Mouse (Mus musculus): ENCODE measurements at regions not wholly inside any gene's neighbourhood (a gene's known extent, or its start where the extent isn't known, plus 50 kb on each side); places are given as distances from the start of the nearest gene placed in this dataset.

DNA sequence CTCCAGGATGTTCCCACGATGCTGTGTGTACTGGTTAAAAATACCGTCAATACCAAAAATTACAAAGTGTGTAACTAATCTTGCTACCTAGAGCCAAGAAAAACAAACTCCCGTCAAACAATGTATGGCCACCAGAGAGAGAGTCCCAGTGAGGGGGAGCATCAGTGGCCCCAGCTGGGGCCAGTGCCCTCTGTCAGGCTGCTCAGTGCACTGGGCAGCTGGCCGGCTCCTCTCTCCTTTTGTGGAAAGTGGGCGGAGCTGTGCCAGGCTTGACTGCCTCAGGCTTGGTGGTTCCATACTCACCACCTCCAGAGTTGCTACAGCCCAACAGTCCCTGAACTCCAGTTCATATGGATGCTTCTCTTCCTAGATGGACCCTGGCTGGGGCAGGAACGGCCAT, 53.8 kb upstream of the Sept5 start:
- DNase-seq: no peak

DNA sequence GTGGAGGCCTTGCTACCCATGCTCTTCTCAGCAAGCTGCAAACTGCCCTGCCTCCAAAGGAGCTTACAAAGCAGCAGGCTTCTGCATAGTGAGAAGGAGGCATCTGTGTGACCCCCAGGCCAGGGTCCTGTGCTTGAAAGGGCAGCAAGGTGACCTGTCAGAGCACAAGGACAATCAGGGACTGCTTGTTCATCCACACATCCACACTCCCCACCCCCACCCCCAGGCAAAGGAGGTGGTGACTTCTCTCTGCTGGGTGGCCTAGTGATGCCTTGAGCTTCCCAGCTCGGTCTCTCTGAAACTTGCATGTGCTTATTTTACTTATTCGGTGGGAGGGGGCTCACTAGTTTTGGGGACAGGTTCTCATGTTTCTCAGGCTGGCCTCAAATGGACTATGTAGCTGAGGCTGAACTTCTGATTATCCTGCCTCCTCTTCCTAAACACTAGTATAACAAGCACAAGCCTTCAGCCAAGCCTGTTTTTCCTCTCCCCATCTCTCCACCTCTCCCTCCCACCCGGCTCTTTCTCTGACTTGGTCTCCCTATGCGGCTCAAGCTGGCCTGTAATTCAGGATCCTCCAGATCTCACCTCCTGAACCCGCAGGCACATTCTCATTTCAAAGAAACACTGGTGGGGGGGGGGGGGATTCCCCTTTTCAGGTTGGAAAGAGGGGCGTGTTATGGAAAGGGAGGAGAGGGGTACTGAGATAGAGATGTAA, 56.4 kb upstream of the Sept5 start:
- no peak for DNase-seq

DNA sequence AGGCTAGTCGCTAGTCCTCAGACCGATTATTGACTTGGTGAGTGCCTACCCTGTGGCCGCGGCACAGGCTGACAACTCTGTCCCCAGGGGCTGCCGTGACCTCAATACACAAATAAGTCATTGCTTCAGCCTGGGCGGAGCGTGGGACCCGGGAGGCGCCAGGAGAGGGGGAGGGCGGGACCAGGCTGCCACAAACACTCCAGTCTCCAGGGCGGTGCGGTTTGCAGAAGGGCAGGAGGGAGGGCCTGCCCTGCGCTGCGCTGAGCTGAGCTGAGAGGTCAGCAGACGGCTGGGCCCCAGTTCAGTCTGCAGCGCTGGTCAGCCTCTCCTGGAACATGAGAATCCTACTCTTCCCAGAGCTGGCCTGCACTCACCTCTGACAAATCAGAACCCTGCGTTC, 57.2 kb upstream of the Sept5 start:
- DNase-seq: peak; percentile 90

DNA sequence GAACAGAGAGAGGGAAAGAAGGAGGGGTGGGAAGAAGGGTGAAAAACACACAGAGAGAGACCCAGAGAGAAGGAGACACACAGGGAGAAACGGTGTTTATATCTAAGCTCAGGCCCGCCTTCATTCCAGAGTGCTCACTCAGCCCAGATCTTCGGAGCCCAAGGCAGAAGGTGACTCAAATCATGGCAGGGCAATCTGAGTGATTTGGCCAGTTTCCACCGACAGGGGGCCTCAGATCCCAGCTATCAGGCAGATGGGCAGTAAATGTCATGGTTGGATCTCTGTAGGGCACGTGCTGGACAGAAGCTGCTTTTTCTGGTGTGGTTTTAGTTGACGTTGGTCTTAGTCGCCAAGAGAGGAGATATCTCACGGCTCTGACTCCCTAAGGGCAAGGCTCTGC, 57.6 kb upstream of the Sept5 start:
- DNase-seq: peak; percentile 83

DNA sequence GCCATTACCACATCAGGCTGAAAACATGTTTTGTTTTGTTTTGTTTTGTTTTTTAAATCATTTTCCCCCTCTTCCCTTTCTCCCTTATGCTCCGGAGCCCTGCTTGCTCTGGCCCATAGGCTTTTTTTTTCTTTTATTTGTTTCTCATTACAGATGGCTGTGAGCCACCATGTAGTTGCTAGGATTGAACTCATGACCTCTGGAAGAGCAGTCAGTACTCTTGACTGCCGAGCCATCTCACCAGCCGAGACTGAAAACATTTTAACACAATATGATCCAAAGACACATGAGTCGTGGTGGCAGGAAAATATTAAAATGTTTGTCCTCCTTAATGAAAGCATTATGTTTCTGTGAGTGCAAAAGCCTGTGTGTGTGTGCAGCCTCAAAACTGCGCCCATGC, 65.8 kb upstream of the Sept5 start:
- no peak for DNase-seq

DNA sequence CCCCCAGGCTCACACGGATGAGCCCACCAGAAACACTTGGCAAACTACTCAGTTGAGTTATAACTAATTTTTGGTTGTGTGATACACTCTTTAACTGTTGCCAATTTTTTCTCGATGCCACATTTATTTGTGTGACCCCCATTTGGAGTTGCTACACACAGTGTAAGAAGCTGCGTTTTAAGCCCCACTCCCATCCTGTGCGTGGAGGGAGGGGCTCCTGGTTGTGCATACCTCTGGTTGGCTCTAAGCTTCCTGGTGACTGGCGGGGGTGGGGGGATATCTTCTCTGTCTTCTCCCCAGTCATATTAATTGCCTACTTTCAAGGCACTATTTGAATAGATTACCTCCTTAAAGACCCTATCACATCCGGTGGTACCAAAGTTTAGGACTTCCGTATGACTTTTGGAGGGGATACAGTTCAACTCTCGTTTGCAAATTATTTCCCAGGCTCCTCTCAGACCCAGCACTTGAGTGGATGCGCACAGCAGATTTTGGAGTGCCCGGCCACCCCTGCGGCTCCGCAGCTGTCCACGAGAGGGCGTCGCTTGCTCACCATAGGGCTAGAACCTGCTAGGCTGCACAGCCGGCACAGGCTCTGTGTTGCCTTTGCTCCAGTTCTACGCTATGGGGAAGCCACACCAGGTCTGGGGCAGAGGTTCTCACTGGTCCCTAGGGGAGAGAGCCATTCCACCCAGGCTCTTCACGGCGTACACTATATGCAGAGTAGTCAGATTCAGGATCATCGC, 66.5 kb upstream of the Sept5 start:
- DNase-seq: peak; percentile 82

DNA sequence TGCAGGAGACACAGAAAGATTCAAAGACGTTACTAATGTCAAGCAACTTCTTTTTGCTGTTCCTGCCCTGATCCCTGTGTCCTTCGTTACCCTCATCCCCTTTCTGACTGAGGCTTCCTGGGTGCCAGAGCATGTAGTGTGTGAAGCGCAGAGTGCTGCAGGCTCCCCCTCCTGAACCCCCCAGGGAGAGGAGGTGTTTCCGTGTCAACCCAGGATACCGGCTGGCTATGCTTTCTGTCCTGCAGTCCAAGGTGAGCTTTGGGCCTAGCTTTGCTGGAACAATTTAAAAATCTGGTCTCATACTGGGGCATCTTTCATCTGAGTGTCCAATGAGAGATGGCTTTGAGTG, 67.0 kb upstream of the Sept5 start:
- DNase-seq: no peak

DNA sequence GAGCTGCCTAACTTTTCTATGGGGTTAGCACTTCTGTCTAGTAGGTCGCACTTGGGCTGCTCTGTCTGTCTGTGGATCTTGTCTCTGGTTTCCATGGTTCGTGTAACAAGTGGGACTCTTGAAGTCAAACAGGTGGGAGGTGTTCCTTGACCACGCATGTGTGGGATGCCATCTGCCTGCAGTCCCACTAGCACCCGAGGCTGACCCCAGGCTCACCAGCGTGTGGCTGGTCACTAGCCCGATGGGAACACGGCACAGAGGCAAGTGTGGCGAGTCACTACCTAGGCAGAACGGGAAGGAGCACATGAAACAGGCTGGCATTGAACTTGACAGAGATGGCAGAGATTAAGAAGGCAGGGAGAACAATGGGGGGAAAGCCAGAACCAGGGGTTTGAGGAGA, 72.5 kb upstream of the Cldn5 start:
- no peak for DNase-seq

DNA sequence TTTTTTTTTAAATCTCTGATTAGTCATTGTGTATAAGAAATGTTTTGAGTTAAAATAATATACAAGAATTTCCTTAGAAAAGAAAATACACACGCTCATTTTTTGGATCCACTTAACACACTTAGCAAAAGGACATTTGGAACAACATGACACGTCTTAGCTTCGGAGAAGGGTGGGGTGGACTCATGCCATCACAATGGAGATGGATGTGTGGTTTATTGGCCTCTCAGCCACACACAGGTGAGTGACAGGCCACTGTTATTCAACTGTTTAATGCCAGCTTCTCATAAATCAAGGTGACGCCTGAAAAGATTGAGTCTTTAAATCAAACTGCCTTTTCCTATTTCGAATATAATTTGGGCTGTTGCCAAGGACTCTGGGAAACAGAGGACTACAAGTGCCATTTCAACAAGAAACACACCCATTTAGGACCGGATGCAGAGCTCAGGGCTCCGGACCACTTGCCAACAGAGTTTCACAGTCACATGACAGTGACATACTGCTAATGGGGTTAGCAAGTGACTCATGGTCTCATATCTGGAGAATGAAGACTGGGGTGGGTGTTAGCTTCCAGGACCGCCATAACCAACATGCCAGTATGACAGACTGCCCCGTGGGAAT, 71.5 kb upstream of the Cldn5 start:
- no peak for DNase-seq

DNA sequence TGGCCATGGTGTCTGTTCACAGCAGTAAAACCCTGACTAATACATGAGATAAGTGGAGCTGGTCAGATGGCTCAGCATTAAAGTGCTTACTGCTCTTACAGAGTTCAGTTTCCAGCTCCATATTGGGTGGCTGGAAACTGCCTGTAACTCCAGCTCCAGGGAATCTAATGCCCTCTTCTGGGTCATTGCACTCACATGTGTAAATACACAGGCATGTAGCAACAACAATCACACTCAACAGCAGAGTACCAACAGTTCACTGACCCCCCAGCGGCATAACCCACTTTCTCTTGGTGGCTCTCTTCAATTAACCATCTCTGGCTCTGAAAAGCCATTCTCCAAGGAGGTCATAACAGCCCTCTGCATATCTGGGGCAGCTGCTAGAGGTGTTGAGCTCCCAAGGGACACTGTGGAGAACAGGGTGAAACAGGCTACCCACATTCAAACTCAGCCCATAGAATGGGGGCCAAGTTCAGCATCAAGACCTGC, 65.0 kb upstream of the Cldn5 start:
- no peak for DNase-seq

DNA sequence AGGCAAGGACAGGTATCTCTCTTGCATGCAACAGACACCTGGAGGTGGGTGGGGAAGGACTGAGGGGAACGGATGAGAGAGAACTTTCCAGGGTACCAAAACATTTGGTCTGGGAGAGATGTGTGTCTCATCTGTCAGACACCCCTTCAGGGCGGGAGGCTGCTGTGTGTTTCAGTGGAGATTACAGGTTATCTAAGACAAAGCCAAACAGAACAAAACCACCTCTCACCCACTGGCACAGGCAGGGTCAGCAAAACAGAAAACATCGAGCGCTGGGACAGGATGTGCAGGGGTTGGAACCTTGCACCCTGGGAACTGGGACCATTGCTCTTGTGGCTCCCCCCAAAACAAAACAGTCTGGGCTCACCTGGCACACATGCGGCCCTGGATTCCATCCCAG, 63.6 kb upstream of the Cldn5 start:
- DNase-seq: no peak

DNA sequence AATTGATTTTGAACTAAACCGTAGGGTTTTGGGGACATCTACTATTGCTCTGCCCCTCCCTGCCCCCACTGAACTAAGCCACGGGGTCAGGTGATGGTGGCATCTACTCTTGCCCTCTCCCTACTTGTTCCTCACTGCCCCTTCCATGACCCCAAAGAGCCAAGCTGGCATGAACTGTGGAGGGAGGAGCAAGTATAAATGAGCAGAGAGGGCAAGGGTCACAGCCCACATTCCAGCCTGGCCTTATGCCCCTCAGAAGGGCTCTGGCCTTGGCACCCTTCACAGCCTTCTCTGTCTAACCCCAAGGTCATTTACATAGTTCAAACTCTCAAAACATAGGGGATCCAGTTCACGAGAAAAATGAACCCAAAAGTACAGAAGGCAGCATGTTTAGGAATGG, 61.3 kb upstream of the Cldn5 start:
- no peak for DNase-seq

DNA sequence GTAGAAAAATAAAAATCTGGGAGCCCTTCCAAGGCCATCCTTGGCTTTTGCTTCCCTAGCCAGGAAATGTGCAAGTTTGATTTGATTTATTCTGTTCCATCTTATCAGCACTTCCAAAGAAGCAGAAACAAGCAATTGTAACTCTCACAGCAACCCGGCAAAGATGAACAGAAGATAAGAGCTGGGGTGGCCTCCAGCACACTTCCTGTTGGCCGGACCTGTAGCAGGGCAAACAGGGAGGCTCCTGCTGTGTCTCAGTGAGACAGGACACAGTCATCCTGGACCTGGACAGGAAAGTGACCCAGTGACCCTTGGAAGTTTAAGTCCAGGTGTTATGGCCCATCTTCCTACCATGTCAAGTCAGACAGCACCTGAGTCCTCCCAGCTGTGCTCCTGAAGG, 58.6 kb upstream of the Cldn5 start:
- no peak for DNase-seq

DNA sequence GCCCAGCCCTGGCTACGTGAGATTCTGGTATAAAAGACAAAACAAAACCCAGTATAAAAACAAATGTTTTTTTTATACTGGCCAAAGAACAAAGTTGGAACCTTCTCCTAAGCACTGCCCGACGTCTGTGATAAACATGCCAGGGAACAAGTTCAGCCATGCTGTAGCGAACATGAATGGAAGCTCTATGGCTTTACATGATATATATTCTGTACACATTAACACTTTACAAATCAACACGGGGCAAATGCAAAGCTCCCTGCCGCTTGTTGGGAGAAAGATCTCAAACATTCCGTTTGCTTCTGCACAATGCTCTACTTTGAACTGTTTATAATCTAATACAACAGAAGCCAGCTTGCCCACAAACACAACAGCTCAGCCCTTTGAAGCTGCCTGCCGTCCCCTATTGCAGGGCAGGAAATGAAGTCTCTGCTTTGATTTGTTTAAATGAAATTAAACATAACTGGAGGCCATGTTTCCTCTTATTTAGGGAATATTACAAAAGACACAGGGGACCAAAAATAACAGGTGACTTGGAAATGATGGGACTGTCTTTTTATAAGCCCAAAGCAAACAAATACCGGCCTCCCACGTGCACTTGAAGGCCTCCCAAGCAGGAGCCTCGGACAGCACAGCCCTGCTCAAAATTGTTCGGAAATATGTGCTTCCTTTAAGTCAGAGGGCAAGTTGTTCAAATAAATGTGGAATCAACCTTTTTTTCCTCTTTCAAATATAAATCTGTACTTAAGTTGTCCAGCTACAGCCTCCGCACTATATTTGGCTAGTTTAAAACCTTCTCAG, 56.0 kb upstream of the Cldn5 start:
- no peak for DNase-seq

DNA sequence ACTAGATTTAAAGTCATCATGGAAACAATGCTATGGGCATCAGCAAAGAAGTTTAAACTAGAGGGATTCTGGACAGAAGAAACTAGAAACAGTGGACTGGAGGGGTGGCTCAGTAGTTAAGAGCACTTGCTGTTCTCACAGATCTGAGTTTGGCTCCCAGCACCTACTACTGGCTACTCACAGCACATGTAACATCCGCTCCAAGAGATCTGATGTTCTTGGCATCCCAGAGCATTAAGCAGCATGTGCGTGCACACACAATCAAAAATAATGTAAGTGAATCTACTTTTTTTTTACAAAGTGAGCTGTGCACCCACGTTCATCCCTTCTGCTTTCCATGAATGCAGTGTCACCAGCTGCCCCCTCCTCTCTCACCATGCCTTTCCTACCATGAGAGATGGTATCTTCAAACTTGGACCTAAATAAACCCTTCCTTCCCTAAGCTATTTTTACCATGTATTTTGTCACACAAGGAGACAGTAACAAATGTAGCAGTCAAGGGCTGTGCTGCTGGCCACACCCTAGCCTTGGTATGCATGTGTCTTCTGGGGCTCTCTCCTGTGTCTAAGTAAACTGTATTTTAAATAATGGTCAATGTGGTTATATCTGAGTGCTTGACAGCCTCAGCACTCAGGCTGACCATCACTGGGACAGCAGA, 53.3 kb upstream of the Cldn5 start:
- DNase-seq: no peak

DNA sequence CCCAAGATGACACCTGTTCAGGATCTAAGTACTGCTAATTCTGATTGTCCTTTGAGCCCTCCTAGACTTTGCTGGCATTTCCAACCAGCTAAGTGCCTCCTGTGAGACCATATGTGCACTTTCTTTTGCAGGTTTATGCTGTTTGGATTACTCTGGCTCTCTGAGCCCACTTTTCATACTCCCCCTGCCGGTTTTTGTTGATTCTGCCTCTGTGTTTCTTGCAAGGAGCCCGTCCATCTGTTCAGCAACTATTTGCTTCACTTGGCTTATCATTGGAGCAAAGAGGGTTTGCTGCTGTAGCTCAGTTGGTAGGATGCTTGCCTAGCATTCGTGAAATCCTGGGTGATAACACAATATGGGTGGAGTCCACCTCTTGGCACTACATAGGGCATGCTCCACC, 52.8 kb upstream of the Cldn5 start:
- no peak for DNase-seq

DNA sequence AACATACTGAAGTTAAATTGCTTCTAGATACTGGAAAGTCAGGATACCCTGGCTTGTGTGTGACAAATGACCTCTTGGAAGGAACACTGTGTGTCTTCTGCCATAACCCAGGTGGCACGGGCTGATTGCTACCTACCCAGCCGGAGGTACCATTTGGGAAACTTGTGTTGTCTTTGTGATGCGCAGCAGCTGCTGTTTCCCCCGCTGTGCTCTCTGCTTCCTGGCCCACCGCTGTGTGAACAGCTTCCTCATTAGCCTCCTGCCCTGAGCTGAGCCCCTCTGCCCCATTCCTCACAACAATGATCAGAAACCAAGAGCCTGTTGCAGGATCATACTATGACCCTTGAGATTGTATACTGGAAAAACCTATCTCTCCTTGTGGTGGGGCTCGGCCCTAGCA, 51.9 kb upstream of the Cldn5 start:
- DNase-seq: no peak
